Mouse (Mus musculus): ENCODE data around the gene Kbtbd7.

- TF ChIP-seq CTCF (IDR thresholded peaks at IDR 0.05; ENCODE audit: insufficient read depth, low read depth, low read length), result no peak
- peak; percentile 41 for TF ChIP-seq POLR2A (IDR thresholded peaks at IDR 0.05; ENCODE audit: insufficient read depth, low read depth, low read length)
Observed at GRCm38 (mm10) chr14:79425979-79426729, at the start of gene Kbtbd7.

Measured in olfactory bulb, adult 2 months (tissue).